Mouse (Mus musculus) T-cell, adult 2 months (primary cell): Measurements from ENCODE around the gene Satb2.

ENCODE experiments used
- DNase-seq: peaks from one replicate; pipeline ENCODE4 v3.0.0; 2022; ENCODE audit warnings: low spot score

Satb2 gene

DNA sequence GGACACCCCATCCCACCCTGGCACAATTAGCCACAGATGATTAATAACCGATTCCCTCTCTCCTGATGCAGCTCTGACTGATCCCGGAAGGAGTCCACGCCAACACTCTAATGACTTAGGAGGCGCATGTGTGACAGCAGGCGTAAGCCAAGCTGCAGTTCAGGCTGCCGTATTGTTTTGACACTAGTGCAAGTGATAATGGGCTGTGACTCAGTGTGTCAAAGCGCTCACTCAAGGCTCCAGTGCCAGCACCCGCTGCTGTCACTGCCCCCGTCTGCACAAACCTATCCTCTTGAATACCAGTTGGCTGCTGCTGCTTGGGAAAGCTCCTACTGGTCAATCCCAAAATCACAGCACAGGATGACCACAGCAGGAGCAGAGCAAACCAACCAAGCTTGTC is 49.7 kb downstream of the Satb2 start:
- DNase-seq: no peak

GRCm38 (mm10) chr1:56920472-56920871 is 58.0 kb downstream of the Satb2 start:
- DNase-seq: no peak

GRCm38 (mm10) chr1:56914279-56914678 is 64.2 kb downstream of the Satb2 start:
- no peak for DNase-seq

DNA sequence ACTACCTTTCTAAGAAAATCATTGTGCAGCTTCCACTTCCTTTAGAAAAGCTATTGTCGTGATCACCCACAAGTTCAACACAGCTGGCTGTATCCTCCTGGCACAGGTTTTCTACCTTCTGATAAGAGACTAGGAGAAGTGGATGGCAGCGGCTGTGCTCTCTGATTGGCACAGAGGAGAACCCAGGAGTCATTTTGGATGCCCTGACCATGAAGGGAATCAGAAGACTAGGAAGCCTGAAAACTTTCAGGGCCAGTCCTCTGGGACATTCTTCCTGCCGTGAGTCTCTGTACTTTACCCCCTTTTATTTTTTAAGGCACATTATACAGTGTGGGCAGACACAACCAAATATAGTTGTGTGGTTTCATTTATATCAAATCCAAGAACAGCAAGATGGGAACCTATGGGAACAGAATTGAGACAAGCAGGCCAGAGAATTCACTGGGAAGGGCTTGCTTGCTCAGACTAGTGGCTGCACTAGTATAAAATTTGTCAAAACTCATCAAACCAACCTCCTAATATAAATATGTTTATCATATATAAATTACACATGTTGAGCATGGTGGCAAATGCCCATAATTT is 77.7 kb downstream of the Satb2 start:
- no peak for DNase-seq

DNA sequence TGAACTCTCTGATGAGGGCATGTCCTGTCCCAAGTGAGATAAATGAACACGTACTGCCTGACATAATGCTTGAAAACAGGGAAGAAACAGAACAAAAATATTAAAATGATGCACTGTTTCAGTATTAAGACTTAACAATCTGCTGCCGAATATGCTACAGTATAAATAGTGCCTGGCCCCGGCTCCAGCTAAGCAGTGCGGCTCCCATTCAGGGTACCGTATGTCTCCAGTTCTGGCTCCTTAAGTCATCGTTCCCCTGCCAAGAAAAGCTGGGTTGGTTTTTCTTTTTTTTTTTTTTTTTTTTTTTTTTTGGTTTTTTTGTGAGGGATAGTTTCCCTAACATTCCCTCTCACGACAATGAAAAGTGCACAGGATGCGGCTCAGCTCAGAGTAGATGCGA is 78.3 kb downstream of the Satb2 start:
- DNase-seq: no peak

DNA sequence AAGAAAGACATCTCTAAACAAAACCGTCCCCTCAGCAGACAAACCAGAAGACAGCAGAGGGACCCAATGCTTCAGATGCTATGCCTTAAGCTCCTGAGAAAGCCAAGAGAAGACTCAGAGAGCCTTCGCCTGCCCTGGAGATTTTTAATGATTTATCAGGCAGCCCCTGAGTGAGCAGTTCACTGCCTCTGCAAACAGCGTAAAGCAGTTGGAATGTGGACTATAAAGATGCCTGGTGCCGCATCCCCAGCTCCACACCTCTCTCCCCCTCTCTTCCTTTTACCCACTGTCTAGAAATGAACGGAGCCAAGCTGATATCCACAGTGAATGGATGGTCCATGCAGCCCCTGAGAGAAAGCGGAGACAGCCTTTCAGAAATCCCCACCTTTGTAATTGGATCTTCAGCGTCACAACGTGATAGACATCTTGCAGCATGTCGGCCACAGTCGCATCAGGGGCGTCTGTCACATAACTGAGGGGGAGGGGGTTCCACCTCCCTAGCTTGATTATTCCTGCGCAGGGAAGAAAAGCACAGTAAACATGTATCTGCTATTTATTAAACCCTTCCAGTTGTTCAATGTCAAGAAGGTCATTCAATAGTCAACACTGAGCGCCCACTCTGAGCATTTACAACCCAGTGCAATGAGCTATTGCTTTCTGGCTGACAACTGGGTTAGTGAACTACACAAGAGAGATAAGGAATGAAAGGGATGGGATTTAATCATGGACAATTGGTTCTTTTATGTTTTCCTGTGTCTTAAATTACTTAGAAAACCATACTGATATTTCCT is 79.6 kb downstream of the Satb2 start:
- no peak for DNase-seq

DNA sequence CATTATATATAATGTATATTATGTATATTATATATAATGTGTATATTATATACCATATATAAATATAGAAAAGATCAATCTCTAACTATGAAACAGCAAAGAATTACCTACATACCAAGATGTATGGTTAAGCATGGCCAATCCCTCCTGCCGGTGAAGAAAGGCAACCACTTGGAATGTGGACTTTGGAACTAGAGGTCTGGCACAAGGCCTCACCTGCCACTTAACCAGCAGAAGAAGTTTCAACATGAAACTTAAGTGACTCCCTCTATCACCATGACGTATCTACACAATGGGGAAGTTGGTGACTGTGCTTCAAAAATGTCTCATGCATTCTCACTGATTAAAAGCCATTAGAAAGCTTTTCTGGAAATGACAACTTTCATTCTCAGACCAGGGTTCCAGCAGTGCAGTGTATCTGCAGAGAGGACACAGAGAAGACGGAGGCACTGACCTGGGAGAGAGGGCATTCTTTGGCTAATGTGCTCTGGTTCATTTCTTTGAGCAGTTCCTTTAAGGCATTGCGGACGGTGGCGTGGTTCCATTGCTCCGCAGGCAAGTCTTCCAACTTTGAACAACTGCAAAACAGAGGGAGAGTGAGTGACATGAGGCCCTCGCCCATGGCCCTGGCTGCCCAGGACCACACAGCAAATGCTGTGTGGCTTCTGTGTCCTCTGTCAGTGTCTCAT is 80.8 kb downstream of the Satb2 start:
- no peak for DNase-seq

- DNase-seq: no peak
Observed at GRCm38 (mm10) chr1:56896670-56897069, 81.8 kb downstream of the Satb2 start.

DNA sequence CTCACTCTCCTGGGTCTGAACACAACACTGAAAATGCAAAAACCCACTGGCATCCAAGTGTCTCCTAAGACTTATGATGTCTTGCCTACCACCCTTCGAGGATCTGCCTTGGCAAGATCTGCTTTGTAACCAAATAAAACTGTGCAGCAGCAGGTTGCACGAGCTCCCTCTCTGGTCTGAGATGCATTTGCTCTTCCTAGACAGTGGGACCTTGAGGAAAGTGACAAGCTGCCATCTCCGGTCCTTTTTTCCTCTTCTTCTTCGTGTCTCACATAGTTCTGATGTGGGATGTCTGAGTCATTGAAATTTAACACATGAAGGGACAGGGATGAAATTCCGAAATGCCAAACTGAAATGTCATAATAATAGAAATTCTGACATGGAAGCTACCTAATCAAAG is 85.7 kb downstream of the Satb2 start:
- DNase-seq: no peak

DNA sequence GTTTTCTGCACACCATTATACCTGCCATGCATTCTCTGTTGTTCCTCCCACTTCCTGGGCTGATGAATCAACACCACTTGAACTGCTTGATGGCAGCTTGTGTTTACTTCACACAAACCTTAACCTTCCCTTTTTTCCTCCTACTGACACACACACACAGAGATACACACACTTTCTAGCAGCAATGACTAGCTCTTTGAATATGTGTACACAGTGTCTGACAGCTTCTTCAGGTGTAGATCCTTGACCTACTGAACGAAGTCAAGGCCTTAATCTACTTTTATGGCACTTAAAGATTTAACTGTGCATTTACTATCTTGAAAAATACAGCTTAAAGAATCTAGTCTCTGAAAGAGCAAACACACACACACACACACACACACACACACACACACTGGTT is 89.5 kb downstream of the Satb2 start:
- DNase-seq: no peak

- DNase-seq: no peak
Observed at GRCm38 (mm10) chr1:56887524-56887923, 90.9 kb downstream of the Satb2 start.

DNA sequence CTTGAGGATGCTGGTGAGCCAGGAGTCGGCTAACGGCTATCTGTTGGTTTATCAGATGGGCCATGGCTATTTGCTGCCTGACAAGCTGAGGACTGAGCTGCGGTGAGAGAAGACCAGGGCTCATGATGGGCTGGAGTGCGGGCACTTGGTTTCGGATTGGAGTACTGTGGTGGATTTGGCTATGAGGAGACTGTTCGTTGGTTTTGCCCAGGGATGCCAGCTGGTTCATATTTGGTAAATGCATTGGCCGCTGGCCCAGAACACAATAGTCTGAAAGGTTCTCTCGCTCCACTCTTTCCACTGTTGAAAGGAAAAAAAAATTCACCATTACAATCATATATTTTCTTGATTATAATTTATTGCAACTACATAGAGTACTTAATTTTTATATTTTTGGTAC is 107.0 kb downstream of the Satb2 start:
- no peak for DNase-seq

DNA sequence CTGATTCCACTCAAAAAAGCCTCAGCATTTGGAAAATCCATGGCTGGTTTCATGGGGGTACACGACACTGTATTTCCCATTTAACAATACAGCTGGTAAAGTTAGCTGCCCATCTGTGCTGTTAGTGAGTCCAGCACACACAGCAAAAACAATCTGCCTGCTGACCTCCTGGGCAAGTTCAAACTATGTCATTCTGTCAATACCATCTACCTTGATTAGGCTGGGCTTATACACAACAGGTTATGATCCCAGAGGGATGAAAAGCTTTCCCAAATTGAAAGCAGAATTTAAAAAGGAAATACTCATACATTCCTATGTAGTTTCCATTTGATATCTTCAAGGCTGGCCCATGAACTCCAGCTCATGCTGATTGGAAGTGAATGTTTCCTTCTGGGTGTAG is 113.2 kb downstream of the Satb2 start:
- no peak for DNase-seq

DNA sequence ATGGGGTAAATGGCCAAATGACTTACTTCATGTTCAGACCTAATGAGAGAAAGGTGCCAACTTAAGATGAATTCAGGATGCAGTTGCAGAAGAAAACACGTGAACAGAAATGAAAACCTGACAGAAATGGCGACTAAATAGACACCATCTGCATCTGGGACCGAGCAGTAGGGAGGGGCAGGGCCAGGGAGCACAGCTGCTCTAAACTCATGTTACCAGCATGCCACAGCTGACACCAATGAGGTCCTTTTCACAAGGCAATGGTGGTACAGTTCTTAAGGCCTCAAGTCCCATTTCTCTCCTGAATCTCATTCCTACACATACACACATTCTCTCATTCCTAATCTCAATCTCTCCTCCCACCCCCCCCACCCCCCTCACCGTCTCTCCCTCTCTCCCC is 115.7 kb downstream of the Satb2 start:
- DNase-seq: no peak

DNA sequence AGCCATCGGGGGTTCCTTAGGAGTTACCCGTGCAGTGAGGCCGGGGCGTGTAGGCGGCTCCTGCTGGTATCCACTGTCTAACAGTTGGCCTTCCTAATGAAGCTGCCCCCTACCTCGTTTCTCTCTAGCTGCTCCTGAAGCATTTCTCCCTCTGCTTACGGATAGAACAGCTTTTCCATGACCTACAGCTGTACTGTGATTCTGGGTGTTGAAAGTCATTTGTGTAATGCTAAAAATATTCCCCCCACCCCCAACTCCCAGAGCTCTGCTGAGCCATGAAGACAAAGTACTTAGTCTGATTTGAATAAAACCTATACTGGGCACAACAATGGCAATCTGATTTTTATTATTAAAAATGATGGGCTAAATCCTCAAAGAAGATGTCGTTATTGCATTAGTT is 121.2 kb downstream of the Satb2 start:
- no peak for DNase-seq

- DNase-seq: no peak
Observed at GRCm38 (mm10) chr1:56850446-56850845, 128.0 kb downstream of the Satb2 start.

- no peak for DNase-seq
Observed at GRCm38 (mm10) chr1:56846358-56846757, 132.1 kb downstream of the Satb2 start.

DNA sequence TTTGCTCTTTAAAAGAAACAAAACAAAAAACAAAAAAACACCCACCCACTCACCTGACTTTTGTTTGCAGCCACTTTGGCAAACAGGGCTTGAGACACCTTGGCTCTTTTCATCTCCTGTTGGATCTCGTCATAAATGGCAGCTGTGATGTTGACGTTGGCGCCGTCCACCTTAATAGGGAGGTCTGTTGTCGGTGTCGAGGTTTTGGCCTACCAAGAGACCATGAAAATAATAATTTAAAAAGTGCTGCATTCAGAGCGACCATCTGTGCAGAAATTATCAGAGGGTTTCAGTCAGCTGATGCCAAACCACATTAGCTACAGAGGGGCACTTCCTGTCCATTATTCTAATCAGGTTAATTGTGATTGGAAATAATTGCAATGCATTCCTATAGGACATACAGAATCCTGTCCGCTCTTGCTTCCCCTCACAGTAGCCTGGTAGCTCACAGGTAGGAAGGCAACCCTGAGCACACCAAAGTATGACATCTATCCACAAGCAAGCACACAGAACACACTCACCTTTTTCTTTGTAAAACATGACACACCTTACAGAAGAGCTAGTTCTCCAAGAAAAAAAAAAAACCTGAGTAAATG is 132.8 kb downstream of the Satb2 start:
- DNase-seq: no peak

DNA sequence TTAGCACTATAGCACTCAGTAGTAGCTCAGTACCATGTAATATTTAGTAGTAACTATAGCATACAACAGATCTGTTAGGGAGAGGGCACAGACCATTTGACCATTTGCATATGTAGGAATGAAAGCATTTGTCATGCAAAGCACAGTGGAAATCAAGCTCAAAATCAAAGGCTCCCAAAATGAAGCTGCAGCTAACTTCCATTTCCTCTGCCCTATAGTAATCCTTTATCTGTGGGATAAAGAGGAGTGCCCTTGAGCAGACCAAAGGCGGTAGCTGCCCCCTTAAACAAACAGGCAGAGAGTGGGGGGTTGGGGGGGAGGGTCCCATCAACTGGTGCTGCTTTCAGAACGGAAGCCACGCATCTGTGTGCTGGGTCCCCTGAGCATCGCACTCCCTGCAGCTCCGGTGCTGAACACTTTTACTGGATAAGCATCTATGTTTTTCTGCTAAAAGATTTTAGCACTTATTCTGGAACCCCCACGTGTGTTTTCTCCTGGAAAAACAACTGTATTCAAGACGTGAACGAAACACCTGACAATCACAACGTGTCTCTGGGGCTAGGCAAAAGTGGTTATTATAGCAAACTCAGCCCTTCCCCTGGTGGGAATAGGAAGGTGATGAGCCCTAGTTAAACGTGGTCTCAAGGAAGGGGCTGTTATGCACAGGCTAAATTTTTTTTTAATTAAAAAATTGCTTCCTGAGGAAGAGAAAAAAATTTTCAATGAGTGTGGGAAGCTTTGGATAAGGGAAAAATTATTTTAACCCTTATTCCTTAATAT is 133.7 kb downstream of the Satb2 start:
- no peak for DNase-seq

DNA sequence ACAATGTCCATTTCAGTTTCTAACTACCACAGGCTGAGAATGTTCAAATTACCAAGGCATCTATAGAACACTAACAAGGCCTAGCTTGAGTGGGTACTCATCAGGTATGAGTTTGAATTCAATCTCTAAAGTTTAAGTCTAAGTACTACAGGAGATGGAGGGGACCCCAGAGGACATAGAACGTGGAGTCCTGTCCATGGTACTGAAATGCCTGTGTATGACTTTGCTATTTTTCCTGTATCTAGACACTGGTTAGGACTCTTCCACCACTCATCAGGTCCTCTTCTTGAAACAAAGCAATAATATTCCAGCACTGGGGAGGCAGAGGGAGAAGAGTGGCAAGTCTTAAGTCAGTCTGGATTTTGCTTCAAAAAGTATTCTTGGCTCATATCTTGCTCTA is 139.5 kb downstream of the Satb2 start:
- no peak for DNase-seq

DNA sequence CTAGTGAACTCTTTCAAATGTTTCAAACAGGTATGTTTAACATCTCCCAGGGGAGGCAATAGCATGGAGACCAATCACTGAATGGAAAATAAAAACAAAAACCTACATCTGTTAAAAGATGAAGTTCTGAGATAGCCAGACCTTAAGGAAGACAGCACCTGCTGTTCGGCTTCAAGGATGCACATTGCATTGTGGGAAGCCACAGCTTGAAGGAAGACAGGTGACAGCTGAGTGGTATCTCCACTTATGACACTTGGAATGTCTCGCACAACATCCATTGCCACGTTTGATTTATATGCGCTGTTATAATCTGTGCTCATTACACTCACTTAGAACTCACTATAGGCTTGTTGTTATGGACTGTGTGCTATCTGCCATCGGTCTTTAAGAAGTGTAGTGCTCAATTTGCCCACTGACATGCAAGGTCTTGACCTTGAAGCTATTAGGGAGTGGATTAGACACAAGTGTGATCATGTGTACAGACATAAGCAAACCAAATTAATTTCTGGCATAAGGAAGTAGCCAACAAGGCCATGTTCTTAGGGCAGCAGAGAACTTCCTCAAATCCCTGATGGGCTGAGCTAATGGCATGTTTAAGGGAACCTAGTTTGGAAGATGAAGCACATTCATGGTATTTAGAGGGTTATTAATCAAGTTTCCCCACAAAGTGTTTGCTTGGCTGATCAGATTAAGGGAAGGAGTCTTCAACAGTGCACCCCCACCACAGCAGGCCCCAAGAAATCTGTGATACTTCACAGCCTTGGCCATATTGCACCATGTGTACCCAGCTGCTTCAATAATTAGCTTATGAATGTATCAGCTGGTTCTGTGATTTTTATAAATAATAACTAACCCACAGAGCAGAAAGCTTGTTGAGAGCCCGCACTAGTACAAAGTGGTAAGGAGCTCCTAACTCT is 144.2 kb downstream of the Satb2 start:
- no peak for DNase-seq
